Mouse (Mus musculus): ENCODE measurements at regions not wholly inside any gene's neighbourhood (a gene's known extent, or its start where the extent isn't known, plus 50 kb on each side); places are given as distances from the start of the nearest gene placed in this dataset.
A peak's percentile ranks its signal among the peaks of the same experiment; 100 is the strongest.

- 0 out of 2 replicates have a peak, but pooled peaks have one; percentile 50 for ATAC-seq (replicated peaks; ENCODE audit: low FRiP score)
- H3K4me2 ChIP-seq, result no peak overlapping the region
- H3K9me3 ChIP-seq (replicated peaks), result no peaks in the 10 kb centered on the region
These were observed 180.8 kb downstream of the Stim2 start for GRCm38 (mm10) chr5:54178966-54179547.

GRCm38 (mm10) chr5:54180192-54180611 is 181.9 kb downstream of the Stim2 start:
- H3K4me1 ChIP-seq, result peaks cover 4% of the 10 kb centered on the region
- H3K9me3 ChIP-seq (replicated peaks), result no peaks in the 10 kb centered on the region
- H3K27ac ChIP-seq, result no peak overlapping the region
- WGBS, result 71% methylated on average over 2 of the region's 2 CpGs
- H3K36me3 ChIP-seq, result no peaks in the 10 kb centered on the region
- H3K9ac ChIP-seq, result no peak overlapping the region
- H3K4me3 ChIP-seq (replicated peaks), result no peak overlapping the region
- H3K27me3 ChIP-seq, result no peaks in the 10 kb centered on the region
- peak; percentile 55; the same call in 1 of the 2 replicates for ATAC-seq (replicated peaks; ENCODE audit: low FRiP score)
- no peak overlapping the region for H3K4me2 ChIP-seq

More at GRCm38 (mm10) chr5:54178966-54179547, 180.8 kb downstream of the Stim2 start:
- H3K27ac ChIP-seq, result no peak overlapping the region
- H3K9ac ChIP-seq, result no peak overlapping the region
- H3K4me1 ChIP-seq, result peaks cover 4% of the 10 kb centered on the region
- WGBS, result 45% methylated on average over 13 of the region's 13 CpGs
- H3K36me3 ChIP-seq, result no peaks in the 10 kb centered on the region
- no peak overlapping the region for H3K4me3 ChIP-seq (replicated peaks)
- H3K27me3 ChIP-seq, result no peaks in the 10 kb centered on the region

DNA sequence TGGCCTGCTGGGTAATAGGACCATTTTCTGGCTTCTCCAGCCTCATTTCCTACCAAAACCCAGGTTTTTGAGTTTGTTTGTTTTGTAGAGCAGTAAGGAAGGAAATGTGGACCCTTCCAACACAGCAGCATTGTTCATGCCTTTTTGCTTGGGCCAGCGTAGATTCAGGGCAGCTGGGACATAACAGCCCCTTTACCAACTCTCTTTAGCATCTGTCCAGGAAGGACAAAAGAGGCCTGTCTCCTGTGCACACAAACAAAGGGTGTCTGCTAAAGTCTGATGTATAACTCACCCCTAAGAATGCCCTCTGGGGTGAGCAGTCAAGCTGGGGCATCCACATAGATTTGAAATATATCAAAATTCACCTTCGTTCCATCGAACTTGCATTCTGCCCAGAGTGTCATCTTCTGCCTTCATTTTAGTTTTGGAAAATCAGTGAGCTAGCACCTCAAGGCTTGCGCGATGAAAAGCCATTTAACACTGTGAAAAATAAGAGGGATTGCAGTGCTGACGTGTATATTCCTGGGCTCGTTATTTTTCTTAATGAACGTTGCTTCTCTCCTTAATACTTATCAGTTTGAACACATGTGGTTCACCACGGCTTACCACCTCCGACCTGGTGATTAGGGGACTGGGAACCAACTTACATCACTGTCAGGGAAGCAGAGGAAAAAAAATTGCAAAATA is 182.5 kb downstream of the Stim2 start:
- no peaks in the 10 kb centered on the region for H3K9me3 ChIP-seq (replicated peaks)
- no peak for ATAC-seq (replicated peaks; ENCODE audit: low FRiP score)
- WGBS, result 63% methylated on average over 10 of the region's 10 CpGs

GRCm38 (mm10) chr5:54181327-54181863 is 183.1 kb downstream of the Stim2 start:
- peak overlapping the region; percentile 19; the same call in 1 of the 2 replicates for H3K4me2 ChIP-seq
- H3K9ac ChIP-seq, result no peak overlapping the region
- no peak overlapping the region for H3K27ac ChIP-seq

More for the DNA sequence above, 182.5 kb downstream of the Stim2 start:
- no peaks in the 10 kb centered on the region for H3K27me3 ChIP-seq
- H3K9ac ChIP-seq, result no peak overlapping the region
- H3K4me2 ChIP-seq, result no peak overlapping the region
- no peak overlapping the region for H3K27ac ChIP-seq
- H3K36me3 ChIP-seq, result no peaks in the 10 kb centered on the region
- H3K4me3 ChIP-seq (replicated peaks), result no peak overlapping the region
- H3K4me1 ChIP-seq, result peaks cover 4% of the 10 kb centered on the region

GRCm38 (mm10) chr5:54182754-54183153 is 184.5 kb downstream of the Stim2 start:
- H3K4me1 ChIP-seq, result peaks cover 4% of the 10 kb centered on the region

More at GRCm38 (mm10) chr5:54181327-54181863, 183.1 kb downstream of the Stim2 start:
- H3K27me3 ChIP-seq, result no peaks in the 10 kb centered on the region
- peaks cover 4% of the 10 kb centered on the region for H3K4me1 ChIP-seq
- no peak overlapping the region for H3K4me3 ChIP-seq (replicated peaks)
- ATAC-seq (replicated peaks; ENCODE audit: low FRiP score), result no peak
- H3K36me3 ChIP-seq, result no peaks in the 10 kb centered on the region
- 37% methylated on average over 13 of the region's 13 CpGs for WGBS
- H3K9me3 ChIP-seq (replicated peaks), result no peaks in the 10 kb centered on the region

DNA sequence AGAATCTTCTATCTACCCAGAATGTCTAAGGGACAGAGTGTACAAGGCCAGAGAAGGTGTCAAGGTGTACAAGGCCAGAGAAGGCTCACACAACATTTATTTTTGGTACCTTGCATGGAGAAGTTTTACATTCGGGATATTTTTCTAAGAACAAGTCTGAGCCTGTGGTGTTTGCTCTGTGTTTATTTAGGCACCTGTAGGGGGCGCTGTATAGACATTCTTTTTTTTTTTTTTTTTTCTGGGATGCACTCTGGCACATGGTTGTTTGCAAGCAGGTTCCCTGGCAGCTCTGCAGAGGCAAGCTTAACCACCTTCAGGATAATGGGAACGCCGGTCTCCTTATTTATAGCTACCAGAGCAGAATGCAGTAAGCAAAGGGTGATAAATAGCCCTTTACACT is 187.4 kb downstream of the Stim2 start:
- Histone ChIP-seq H3K27me3 (no peaks in the 10 kb centered on the region), H3K9ac (no peak overlapping the region), H3K4me1 (no peaks in the 10 kb centered on the region; the same call in 1 of the 2 replicates), H3K9me3 (replicated peaks) (no peaks in the 10 kb centered on the region), H3K27ac (no peak overlapping the region), H3K4me2 (no peak overlapping the region), H3K36me3 (no peaks in the 10 kb centered on the region), H3K4me3 (replicated peaks) (no peak overlapping the region)
- ATAC-seq (replicated peaks; ENCODE audit: low FRiP score), result no peak
- 55% methylated on average over 4 of the region's 4 CpGs for WGBS

More at GRCm38 (mm10) chr5:54182754-54183153, 184.5 kb downstream of the Stim2 start:
- no peaks in the 10 kb centered on the region for H3K27me3 ChIP-seq
- no peak overlapping the region for H3K4me2 ChIP-seq
- H3K9ac ChIP-seq, result no peak overlapping the region
- 92% methylated on average over 4 of the region's 4 CpGs for WGBS
- H3K4me3 ChIP-seq (replicated peaks), result no peak overlapping the region
- ATAC-seq (replicated peaks; ENCODE audit: low FRiP score), result no peak
- no peaks in the 10 kb centered on the region for H3K9me3 ChIP-seq (replicated peaks)
- H3K27ac ChIP-seq, result no peak overlapping the region
- H3K36me3 ChIP-seq, result no peaks in the 10 kb centered on the region

DNA sequence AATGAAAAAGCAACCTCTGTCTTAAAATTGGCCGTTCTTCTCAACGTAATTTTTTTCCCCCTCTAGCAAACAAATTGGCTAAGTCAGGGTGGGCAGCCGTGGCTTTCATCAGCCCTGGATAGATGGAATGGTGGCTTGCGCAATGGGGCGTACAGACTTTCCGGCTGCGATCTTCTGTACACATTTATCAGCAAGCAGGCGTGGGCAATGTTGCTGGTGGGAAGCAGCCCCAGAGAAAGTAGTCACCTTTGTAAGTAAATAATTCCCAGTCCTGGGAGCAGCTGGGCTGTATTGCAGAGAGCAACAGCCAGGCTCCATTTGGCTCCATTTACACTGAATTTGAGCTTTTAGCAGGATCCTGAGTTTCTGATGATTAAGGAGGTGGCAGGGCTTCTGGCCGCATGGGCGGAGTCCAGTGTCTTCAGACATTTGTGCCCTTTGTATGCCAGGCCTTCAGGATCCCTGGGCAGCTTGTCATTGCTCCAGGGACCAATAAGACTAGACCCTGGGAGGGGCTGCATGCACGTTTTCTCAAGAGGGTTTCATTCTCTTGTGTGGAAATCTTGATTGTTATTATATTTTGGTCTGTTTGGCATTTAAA is 187.9 kb downstream of the Stim2 start:
- H3K9ac ChIP-seq, result no peak overlapping the region
- H3K27me3 ChIP-seq, result no peaks in the 10 kb centered on the region
- ATAC-seq (replicated peaks; ENCODE audit: low FRiP score), result no peak
- no peaks in the 10 kb centered on the region; the same call in 1 of the 2 replicates for H3K4me1 ChIP-seq
- no peaks in the 10 kb centered on the region for H3K36me3 ChIP-seq
- WGBS, result 71% methylated on average over 11 of the region's 11 CpGs
- H3K27ac ChIP-seq, result no peak overlapping the region
- no peaks in the 10 kb centered on the region for H3K9me3 ChIP-seq (replicated peaks)
- H3K4me2 ChIP-seq, result no peak overlapping the region
- H3K4me3 ChIP-seq (replicated peaks), result no peak overlapping the region

- H3K9me3 ChIP-seq (replicated peaks), result no peaks in the 10 kb centered on the region
- no peak overlapping the region for H3K27ac ChIP-seq
- no peak for ATAC-seq (replicated peaks; ENCODE audit: low FRiP score)
- H3K4me1 ChIP-seq, result peaks cover 8% of the 10 kb centered on the region; the same call in 1 of the 2 replicates
- no peaks in the 10 kb centered on the region for H3K36me3 ChIP-seq
- H3K4me2 ChIP-seq, result no peak overlapping the region
- H3K4me3 ChIP-seq (replicated peaks), result no peak overlapping the region
- no peak overlapping the region for H3K9ac ChIP-seq
- 76% methylated on average over 4 of the region's 4 CpGs for WGBS
- no peaks in the 10 kb centered on the region for H3K27me3 ChIP-seq
These were observed 193.4 kb downstream of the Stim2 start for GRCm38 (mm10) chr5:54191688-54192087.

GRCm38 (mm10) chr5:54194846-54195245 is 196.5 kb downstream of the Stim2 start:
- 58% methylated on average over 9 of the region's 9 CpGs for WGBS
- H3K4me2 ChIP-seq, result no peak overlapping the region
- ATAC-seq (replicated peaks; ENCODE audit: low FRiP score), result peak; percentile 7; the same call in 1 of the 2 replicates
- no peaks in the 10 kb centered on the region for H3K27me3 ChIP-seq
- H3K9me3 ChIP-seq (replicated peaks), result no peaks in the 10 kb centered on the region
- peaks cover 10% of the 10 kb centered on the region; the same call in 1 of the 2 replicates for H3K4me1 ChIP-seq
- H3K9ac ChIP-seq, result no peak overlapping the region
- H3K4me3 ChIP-seq (replicated peaks), result no peak overlapping the region
- no peak overlapping the region for H3K27ac ChIP-seq
- H3K36me3 ChIP-seq, result no peaks in the 10 kb centered on the region

GRCm38 (mm10) chr5:54200032-54200431 is 201.7 kb downstream of the Stim2 start:
- Histone ChIP-seq H3K9ac (no peak overlapping the region), H3K27me3 (no peaks in the 10 kb centered on the region), H3K4me1 (peaks cover 9% of the 10 kb centered on the region; the same call in 1 of the 2 replicates), H3K4me2 (peak overlapping the region; percentile 30), H3K36me3 (no peaks in the 10 kb centered on the region), H3K27ac (0 out of 2 replicates have a peak overlapping the region, but pooled peaks have one; percentile 3), H3K9me3 (replicated peaks) (no peaks in the 10 kb centered on the region), H3K4me3 (replicated peaks) (no peak overlapping the region)
- peak; percentile 55; the same call in 1 of the 2 replicates for ATAC-seq (replicated peaks; ENCODE audit: low FRiP score)
- 60% methylated on average over 3 of the region's 3 CpGs for WGBS

GRCm38 (mm10) chr5:54200587-54200986 is 202.3 kb downstream of the Stim2 start:
- no peak overlapping the region for H3K4me3 ChIP-seq (replicated peaks)
- ATAC-seq (replicated peaks; ENCODE audit: low FRiP score), result peak; percentile 81
- H3K9ac ChIP-seq, result no peak overlapping the region
- no peaks in the 10 kb centered on the region for H3K27me3 ChIP-seq
- peak overlapping the region; percentile 30 for H3K4me2 ChIP-seq
- H3K36me3 ChIP-seq, result no peaks in the 10 kb centered on the region
- peaks cover 4% of the 10 kb centered on the region; the same call in 1 of the 2 replicates for H3K4me1 ChIP-seq
- H3K9me3 ChIP-seq (replicated peaks), result no peaks in the 10 kb centered on the region
- H3K27ac ChIP-seq, result 0 out of 2 replicates have a peak overlapping the region, but pooled peaks have one; percentile 3
- WGBS, result 67% methylated on average over 5 of the region's 5 CpGs

DNA sequence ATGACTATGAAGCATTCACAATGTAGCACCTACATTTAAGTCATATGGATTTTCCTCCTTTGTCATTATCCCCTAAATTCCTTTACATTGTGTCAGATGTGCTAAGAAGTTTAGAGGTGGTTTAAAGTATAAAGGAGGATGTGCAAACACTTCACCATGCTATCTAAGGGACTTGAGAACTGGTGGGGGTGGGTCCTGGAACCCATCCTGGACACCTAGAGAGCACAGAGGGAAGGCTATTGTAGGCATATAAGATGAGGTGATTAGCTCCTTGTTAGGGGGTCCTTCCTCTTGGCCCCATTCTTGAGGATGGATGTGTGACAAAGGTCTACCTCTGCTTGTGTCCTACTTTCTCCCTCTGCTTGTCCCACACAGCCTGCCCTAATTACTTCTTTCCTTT is 213.2 kb downstream of the Stim2 start:
- H3K4me3 ChIP-seq (replicated peaks), result no peak overlapping the region
- no peak overlapping the region for H3K9ac ChIP-seq
- peaks cover 9% of the 10 kb centered on the region for H3K4me1 ChIP-seq
- no peak overlapping the region for H3K4me2 ChIP-seq
- ATAC-seq (replicated peaks; ENCODE audit: low FRiP score), result peak; percentile 54
- H3K27me3 ChIP-seq, result no peaks in the 10 kb centered on the region
- H3K36me3 ChIP-seq, result no peaks in the 10 kb centered on the region
- H3K9me3 ChIP-seq (replicated peaks), result no peaks in the 10 kb centered on the region
- H3K27ac ChIP-seq, result no peak overlapping the region
